Mouse (Mus musculus) testis, adult 10 weeks (tissue): ENCODE measurements around the gene P2ry10b. TPM values are rescaled to one million over a fixed set of nuclear protein-coding genes. Genes with fewer than 3 reads are reported as not detected.

Experiments
- polyA plus RNA-seq: library from polyadenylated mRNA; stranded (reverse); fragments of 350-450 nt; fragmentation: Illumina TruSeq; extraction: RNeasy Lipid Tissue Mini Kit (QIAGEN cat#74804); gene quantifications from one replicate; pipeline ENCODE4 v1.2.3, GENCODE M21; 2014; ENCODE audit warnings: low read depth, low replicate concordance

P2ry10b gene
- polyA plus RNA-seq = 0.29 TPM

DNA sequence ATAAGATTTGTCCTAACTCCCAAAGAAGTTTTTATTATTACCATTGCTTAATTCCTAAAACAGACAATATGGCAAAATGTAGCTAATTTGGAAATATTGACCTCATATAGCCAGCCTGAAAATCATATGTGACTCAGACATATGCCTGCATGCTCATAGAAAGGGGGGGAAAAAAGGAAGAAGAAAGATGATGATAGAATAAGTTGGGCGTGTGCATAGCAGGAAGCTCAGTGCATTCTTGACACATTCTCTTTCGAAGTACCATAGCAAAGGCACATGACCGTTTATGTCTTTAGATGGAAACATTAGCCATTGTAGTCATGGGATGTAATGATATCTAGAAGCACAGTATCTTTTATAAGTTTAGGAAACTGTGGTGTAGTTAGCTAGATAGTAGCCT, at the start of gene P2ry10b:
P2ry10b (plus strand) TSS at position 247 of the 400 bp plus-strand sequence.

Other genes starting within 250 kb of the P2ry10b start
- 0.25 TPM for gene Lpar4, start 228.3 kb upstream of the P2ry10b start, polyA plus RNA-seq
- 0.07 TPM for gene P2ry10, start 60.4 kb upstream of the P2ry10b start, polyA plus RNA-seq
- 0.04 TPM for gene Gpr174, start 107.0 kb downstream of the P2ry10b start, polyA plus RNA-seq